Mouse (Mus musculus) stomach, postnatal 0 days (tissue): ENCODE data around the gene Irak2.

Experiments used
- CTCF ChIP-seq: IDR thresholded peaks from 2 replicates; pipeline ENCODE4 v1.5.1; 2016; ENCODE audit warnings: antibody characterized with exemption, low read depth, mild to moderate bottlenecking, moderate library complexity
- EP300 ChIP-seq: optimal IDR thresholded peaks from 2 replicates; pipeline ENCODE3; 2016; ENCODE audit warnings: antibody characterized with exemption

DNA sequence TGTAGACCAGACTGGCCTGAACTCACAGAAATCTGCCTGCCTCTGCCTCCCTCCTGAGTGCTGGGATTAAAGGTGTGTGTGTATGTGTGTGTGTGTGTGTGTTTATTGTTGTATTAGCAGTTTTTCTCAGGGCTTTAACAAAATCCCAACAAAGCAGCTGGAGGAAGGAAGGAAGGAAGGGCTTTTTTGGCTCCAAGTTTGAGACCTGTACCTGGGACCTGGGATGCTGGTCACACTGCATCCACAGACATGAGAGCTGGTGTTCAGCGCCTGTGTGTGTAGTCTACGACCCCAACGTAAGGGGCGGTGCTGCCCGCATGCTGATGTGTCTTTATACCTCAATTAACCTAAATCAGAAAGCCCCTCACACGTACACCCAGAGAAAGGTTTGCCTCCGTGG is 15.3 kb downstream of the Irak2 start:
- no peak for TF ChIP-seq CTCF
- TF ChIP-seq EP300: no peak
